Mouse (Mus musculus): ENCODE data around the gene Gm3336. TPM values are rescaled to one million over a fixed set of nuclear protein-coding genes. Genes with fewer than 3 reads are reported as not detected.

Gene Gm3336
- total and polyA plus RNA-seq, 3 experiments: 0.25 to 0.49 TPM; not detected in 1

DNA sequence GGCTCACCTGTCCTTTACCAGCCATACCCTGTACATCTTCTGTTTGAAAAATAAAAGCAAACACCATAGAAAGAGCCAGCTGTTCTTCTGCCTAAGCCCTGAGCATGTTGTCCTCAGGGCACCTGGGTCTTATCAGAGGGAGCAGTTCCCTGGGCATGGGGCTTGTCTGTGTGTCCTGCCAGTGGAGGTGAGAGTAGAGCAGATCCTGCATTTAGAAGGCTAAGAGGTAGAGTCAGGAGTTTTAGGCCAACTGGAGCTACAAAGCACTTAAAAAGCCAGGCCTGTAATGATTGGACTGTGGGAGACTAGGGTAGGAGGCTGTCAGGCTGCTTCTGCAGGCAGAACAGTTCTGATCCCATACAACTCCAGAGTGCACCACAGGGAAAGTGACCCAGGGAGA, 39.7 kb upstream of the Gm3336 start:
- Histone ChIP-seq H3K79me2 (replicated peaks; ENCODE audit: control insufficient read depth, extremely low read depth, insufficient read depth, poor library complexity, severe bottlenecking) (peaks cover 16% of the 10 kb centered on the region), H3K9ac (ENCODE audit: insufficient read depth, low read depth) (no peak overlapping the region), H3K27me3 (replicated peaks) (no peaks in the 10 kb centered on the region), H3K4me1 (ENCODE audit: control insufficient read depth in 1 of 2, insufficient read depth in 2 of 2) (peaks cover 33 to 89% of the 10 kb centered on the region in 2 experiments), H3K27ac (ENCODE audit: insufficient read depth, low read depth) (no peak overlapping the region), H3K36me3 (replicated peaks in 1 of 2; ENCODE audit: control insufficient read depth in 1 of 2, insufficient read depth in 1 of 2, low read length in 1 of 2) (peaks cover 42 to 46% of the 10 kb centered on the region in 2 experiments), H3K9me3 (replicated peaks; ENCODE audit: low read length) (no peaks in the 10 kb centered on the region), H3K4me2 (ENCODE audit: insufficient read depth, low read depth, poor library complexity, severe bottlenecking) (no peak overlapping the region), H3K4me3 (replicated peaks in 1 of 3; ENCODE audit: low read depth in 2 of 3, low read length in 2 of 3, poor library complexity in 1 of 3) (no peak overlapping the region)
- dilution Hi-C loops (cut with MboI; ENCODE audit: extremely low pct_ligation_motif_present, extremely low pct_unique_long_range_greater_than_20kb, low sequenced_read_pairs): no loop called here
- TF ChIP-seq ETS1 (conservative IDR thresholded peaks at IDR 0.05; ENCODE audit: low read depth, low read length): no peak
- TF ChIP-seq USF2 (conservative IDR thresholded peaks at IDR 0.05; ENCODE audit: low read depth, low read length): no peak
- no peak for TF ChIP-seq GABPA (IDR thresholded peaks at IDR 0.05; ENCODE audit: insufficient replicate concordance, low read depth, low read length)
- TF ChIP-seq BHLHE40 (IDR thresholded peaks at IDR 0.05; ENCODE audit: low read depth, low read length): no peak
- no peak for TF ChIP-seq MAX (IDR thresholded peaks at IDR 0.05; ENCODE audit: low read length)
- TF ChIP-seq TCF12 (IDR thresholded peaks at IDR 0.05; ENCODE audit: low read depth, low read length): no peak
- TF ChIP-seq MYC (IDR thresholded peaks at IDR 0.05; ENCODE audit: low read depth, low read length): no peak
- TF ChIP-seq ZNF384 (IDR thresholded peaks at IDR 0.05; ENCODE audit: low read depth, low read length): no peak
- TF ChIP-seq SMC3 (IDR thresholded peaks at IDR 0.05; ENCODE audit: low read depth, low read length): no peak
- TF ChIP-seq SIN3A (IDR thresholded peaks at IDR 0.05; ENCODE audit: low read length): no peak
- TF ChIP-seq CTCF (conservative IDR thresholded peaks at IDR 0.05 in 1 of 2, IDR thresholded peaks at IDR 0.05 in 1 of 2; ENCODE audit: low read depth in 2 of 2, low read length in 2 of 2): no peak
- TF ChIP-seq ZC3H11A (IDR thresholded peaks at IDR 0.05; ENCODE audit: low read depth, low read length): no peak
- no peak for TF ChIP-seq ZMIZ1 (IDR thresholded peaks at IDR 0.05; ENCODE audit: low read depth, low read length)
- no peak for DNase-seq (ENCODE audit: extremely low read depth)
- in situ Hi-C loops (cut with MboI; ENCODE audit: low pct_ligation_motif_present, low pct_unique_long_range_greater_than_20kb, low sequenced_read_pairs): no loop called here

GRCm38 (mm10) chr8:70679404-70679803, 38.9 kb upstream of the Gm3336 start:
- Histone ChIP-seq H3K4me3 (replicated peaks in 1 of 3; ENCODE audit: low read depth in 2 of 3, low read length in 2 of 3, poor library complexity in 1 of 3) (no peak overlapping the region), H3K9me3 (replicated peaks; ENCODE audit: low read length) (no peaks in the 10 kb centered on the region), H3K27ac (ENCODE audit: insufficient read depth, low read depth) (no peak overlapping the region), H3K79me2 (replicated peaks; ENCODE audit: control insufficient read depth, extremely low read depth, insufficient read depth, poor library complexity, severe bottlenecking) (peaks cover 8% of the 10 kb centered on the region), H3K27me3 (replicated peaks) (no peaks in the 10 kb centered on the region), H3K4me2 (ENCODE audit: insufficient read depth, low read depth, poor library complexity, severe bottlenecking) (no peak overlapping the region), H3K9ac (ENCODE audit: insufficient read depth, low read depth) (no peak overlapping the region), H3K36me3 (replicated peaks in 1 of 2; ENCODE audit: control insufficient read depth in 1 of 2, insufficient read depth in 1 of 2, low read length in 1 of 2) (peaks cover 42 to 46% of the 10 kb centered on the region in 2 experiments), H3K4me1 (ENCODE audit: control insufficient read depth in 1 of 2, insufficient read depth in 2 of 2) (peaks cover 28 to 91% of the 10 kb centered on the region in 2 experiments)
- dilution Hi-C loops (cut with MboI; ENCODE audit: extremely low pct_ligation_motif_present, extremely low pct_unique_long_range_greater_than_20kb, low sequenced_read_pairs) (no loop called here), in situ Hi-C loops (cut with MboI; ENCODE audit: low pct_ligation_motif_present, low pct_unique_long_range_greater_than_20kb, low sequenced_read_pairs) (no loop called here)
- DNase-seq (ENCODE audit: extremely low read depth): no peak
- TF ChIP-seq MAZ (IDR thresholded peaks at IDR 0.05; ENCODE audit: low read depth, low read length) (no peak), RCOR1 (conservative IDR thresholded peaks at IDR 0.05; ENCODE audit: low read depth, low read length) (no peak), POLR2A (IDR thresholded peaks at IDR 0.05; ENCODE audit: low read depth, low read length) (no peak), CTCF (conservative IDR thresholded peaks at IDR 0.05 in 1 of 2, IDR thresholded peaks at IDR 0.05 in 1 of 2; ENCODE audit: low read depth in 2 of 2, low read length in 2 of 2) (no peak), NELFE (IDR thresholded peaks at IDR 0.05; ENCODE audit: low read depth, low read length) (no peak), POLR2AphosphoS2 (IDR thresholded peaks at IDR 0.05; ENCODE audit: low read depth, low read length) (no peak), E2F4 (IDR thresholded peaks at IDR 0.05; ENCODE audit: insufficient replicate concordance, low read depth, low read length) (no peak), EP300 (IDR thresholded peaks at IDR 0.05; ENCODE audit: low read length) (no peak), ZNF384 (IDR thresholded peaks at IDR 0.05; ENCODE audit: low read depth, low read length) (no peak), CHD1 (IDR thresholded peaks at IDR 0.05; ENCODE audit: low read depth, low read length) (no peak), TCF12 (IDR thresholded peaks at IDR 0.05; ENCODE audit: low read depth, low read length) (no peak), IRF4 (IDR thresholded peaks at IDR 0.05; ENCODE audit: low read depth, low read length) (no peak), BHLHE40 (IDR thresholded peaks at IDR 0.05; ENCODE audit: low read depth, low read length) (no peak), JUND (conservative IDR thresholded peaks at IDR 0.05; ENCODE audit: low read depth, low read length) (no peak), CHD2 (IDR thresholded peaks at IDR 0.05; ENCODE audit: low read length) (no peak), UBTF (IDR thresholded peaks at IDR 0.05; ENCODE audit: low read depth, low read length) (no peak), PAX5 (IDR thresholded peaks at IDR 0.05; ENCODE audit: low read length) (no peak), ZKSCAN1 (IDR thresholded peaks at IDR 0.05; ENCODE audit: borderline replicate concordance, low read depth, low read length) (no peak), ZMIZ1 (IDR thresholded peaks at IDR 0.05; ENCODE audit: low read depth, low read length) (no peak), ETS1 (conservative IDR thresholded peaks at IDR 0.05; ENCODE audit: low read depth, low read length) (no peak)

All from CH12.LX (cell line).